Mouse (Mus musculus): ENCODE measurements around the gene Guca1a. TPM values are rescaled to one million over a fixed set of nuclear protein-coding genes. Genes with fewer than 3 reads are reported as not detected.
"Not testable (repeated sequence)": the region's sequence is repeated elsewhere in the genome, so short reads cannot be mapped to it uniquely, and the experiment has no call there.

The Guca1a gene
- total RNA-seq (2015) = 8.2 and 8.7 TPM in 2 replicates
- 0.68 and 2.8 TPM in 2 replicates for total RNA-seq (2017)

DNA sequence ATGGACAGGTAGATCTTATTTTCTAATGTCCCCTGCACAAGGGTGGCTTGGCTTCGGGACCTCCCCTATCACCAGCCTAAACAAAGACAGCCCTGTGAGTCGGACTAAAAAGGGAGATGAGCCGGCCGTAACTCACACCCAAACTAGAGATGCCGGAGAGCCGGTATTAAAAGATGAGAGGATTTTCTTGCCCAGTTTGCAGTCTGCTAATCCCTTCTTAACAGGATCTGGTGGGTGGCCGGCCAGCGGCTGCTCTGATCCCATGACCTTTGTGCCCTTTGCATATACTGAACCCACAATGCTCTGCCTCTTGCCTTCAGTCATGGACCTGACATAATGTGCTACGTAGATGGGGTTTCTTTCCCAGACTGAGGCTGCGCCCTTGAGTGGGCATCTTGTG is at the start of gene Guca1a:
Gene Guca1a, minus strand, starts transcription at position 134 of the 400 bp plus-strand sequence.
- no peak for ATAC-seq (replicated peaks; ENCODE audit: poor library complexity)

DNA sequence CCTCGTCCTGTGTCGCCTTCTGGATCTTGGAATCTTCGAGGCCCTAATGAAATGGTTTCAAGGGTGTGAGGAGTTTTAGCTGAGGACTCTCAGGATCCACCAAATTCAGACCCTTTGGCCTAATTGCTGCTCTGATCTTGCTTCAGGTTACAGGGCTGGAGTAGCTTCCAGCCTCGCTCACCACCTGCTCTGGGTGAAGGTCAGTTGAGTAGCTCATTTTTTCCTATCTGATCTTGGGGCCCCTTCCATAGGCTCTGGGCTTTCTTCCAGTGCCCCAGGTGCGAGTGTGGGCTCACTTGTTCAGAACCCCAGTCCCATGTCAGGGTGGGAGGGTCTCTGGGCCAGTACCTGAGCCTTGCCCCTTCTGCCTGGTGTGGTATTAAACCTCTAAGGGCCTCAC is 49.0 kb upstream of the Guca1a start:
- ATAC-seq (replicated peaks; ENCODE audit: poor library complexity) = no peak

DNA sequence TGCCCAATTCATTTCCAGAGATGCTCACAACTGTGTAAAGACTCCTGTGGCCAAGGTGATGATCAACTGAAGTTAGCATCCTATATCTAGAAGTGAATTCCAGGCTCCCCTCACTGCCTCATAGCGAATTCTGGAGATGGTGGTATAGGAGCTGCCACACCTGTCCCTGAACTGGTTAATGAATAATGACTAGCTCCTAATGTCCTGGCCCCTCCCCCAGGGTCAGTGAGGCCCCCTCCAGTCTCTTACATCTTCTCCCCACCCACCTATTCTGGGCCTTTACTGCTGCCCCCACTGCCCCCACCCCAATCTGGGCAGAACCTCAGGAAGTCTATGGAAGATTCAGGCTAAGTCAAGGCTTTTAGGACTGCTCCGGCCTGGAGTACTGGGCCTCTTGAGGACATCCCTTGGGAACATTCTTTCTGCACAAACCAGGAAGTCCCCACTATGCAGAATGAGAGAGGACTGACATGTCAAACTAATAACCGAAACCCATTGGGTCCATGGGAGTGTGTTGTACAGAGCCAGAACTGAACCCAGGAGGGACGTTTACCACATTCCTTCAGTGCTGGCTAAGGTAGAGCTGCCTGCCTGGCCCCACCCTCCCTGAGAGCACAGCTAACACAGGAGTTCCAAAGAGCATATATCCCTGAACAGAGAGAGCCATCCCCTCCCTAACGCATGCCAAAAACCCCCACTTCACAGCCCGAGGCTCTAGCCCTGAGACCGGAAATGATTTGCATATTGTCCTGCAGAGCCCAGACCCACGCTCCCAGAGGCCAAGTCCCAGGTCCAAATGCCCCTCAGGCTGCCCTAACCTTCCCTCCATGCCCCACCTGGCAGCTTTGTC is 48.4 kb upstream of the Guca1a start:
- no peak for ATAC-seq (replicated peaks; ENCODE audit: poor library complexity)

DNA sequence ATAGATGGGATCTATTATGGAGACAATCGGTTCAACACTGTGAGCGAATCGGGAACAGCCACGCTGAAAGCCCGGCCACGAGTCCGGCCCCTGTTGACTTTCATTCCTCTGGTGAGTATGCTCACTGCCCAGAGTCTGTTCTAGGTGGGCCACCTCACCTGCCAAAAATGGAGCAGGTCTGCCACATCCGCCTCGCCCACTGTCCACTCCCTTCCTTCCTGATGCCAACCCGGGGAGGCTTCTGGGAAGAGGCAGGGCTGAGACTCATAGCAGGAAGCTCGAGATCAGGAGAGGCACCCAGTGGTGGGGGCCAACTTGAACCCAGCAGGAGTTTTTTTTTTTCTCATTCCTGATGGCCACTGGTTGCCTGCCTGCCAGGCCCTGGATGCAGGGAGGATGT is 46.2 kb upstream of the Guca1a start:
- no peak for ATAC-seq (replicated peaks; ENCODE audit: poor library complexity)

DNA sequence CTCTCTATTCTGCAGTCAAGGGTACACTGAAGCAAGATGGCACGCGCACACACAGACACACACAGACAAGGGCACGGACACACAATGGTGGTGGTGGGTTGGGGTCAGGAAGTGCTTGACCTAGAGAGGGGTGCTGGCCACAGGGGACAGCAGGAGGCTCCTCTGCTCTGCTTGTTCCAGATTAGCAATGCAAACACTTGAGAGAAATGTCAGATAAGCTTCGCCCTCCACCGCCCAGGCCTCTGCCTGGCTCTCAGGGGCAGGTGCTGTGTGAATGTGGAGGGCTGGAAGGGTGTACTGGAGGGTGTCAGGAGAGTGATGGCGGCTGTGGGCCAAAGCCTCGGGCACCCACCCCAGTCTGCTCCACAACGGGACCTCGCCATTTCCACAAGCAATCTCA is 45.6 kb upstream of the Guca1a start:
- peak; percentile 60 for ATAC-seq (replicated peaks; ENCODE audit: poor library complexity)

DNA sequence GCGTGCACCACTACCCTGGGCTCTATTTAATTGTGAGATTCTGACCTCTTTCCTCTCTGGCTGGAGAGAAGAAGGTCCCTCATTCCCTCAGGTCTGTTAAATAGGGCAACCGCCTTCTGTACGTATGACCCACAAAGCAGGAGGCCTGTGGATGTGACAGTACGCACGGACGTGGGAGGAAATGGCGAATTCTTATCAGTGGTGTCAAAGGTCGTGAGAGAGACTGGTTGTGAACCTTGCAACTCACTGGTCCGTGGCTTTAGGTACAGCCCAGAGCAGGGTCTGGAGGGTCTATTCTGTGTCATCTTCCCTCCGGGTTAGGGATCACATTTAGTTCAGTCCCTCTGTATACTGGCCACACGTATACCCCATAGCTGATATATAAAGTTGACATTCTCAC is 45.1 kb upstream of the Guca1a start:
- no peak for ATAC-seq (replicated peaks; ENCODE audit: poor library complexity)

DNA sequence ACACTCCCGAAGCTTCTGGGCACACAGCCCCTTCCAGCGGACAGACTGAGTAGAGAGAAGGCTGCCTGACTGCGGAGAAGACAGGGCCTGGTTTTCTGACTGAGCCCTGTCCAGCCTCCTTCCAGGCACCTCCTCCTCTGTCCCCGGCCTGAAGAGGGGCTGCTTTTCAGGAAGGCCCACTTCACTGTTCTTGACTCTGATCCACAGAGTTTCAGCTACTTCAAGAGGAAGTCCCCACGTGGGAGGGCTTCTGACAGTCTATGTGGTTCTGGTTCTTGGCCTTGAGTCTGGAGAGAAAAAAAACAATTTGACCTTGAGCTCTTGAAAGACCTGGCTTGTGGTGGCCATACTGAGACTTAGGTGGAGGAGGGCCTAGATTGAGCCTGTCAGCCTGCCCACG is 43.7 kb upstream of the Guca1a start:
- no peak for ATAC-seq (replicated peaks; ENCODE audit: poor library complexity)

DNA sequence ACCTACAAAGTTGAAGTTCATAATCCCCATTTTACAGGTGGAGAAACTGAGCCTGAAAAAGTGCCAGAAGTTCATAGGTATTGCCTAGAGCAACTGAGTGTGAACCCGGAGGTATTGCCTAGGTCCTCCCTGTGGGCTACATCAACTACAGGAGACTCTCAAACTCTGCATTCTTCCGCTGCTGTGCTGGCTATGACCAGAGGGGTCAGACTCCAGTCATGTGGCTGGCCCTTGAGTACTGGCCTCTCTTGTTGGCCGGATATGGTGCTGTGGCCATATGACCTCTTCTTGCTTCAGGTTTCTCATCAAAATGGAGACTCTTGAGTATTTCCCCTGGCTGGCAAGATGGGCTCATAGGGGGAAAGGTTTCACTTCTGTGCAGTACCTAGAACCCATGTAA is 41.9 kb upstream of the Guca1a start:
- ATAC-seq (replicated peaks; ENCODE audit: poor library complexity) = no peak

DNA sequence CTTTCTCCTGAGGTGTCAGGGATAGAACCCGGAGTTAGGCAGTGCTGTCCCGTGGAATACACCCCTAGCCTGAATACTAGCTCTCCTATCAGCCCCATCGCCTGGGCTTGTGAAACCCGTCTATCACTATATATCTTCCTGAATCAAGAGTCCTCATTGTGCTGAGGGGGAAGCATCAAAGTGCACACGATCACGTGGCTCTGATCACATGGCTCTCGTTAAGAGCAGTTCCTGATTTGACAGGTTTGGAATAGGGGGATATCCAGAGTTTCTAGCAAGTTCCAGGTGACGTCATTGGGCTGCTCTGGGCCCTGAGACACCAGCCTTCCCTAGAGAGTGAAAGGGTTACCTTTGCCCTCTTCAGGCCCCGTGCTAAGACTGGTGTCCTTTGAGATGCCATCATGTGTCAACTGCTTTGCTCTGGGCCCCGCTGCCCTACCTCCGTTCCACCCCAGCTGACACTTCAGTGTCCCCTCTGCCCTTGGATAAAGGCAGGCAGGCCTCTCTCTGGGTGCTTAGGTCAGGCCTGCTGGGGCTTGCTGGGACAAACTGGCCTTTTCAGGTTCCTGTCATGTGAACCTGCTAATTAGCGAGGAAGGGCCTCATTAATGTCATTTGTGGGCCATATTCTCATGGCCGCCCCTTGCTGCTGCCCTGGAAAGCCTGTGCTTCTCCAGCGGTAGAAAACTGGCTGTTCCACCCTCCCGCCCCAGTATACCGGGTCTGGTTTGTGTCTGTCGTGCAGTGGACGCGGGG is 41.1 kb upstream of the Guca1a start:
- ATAC-seq (replicated peaks; ENCODE audit: poor library complexity) = peak; percentile 23; the same call in 1 of the 2 replicates

DNA sequence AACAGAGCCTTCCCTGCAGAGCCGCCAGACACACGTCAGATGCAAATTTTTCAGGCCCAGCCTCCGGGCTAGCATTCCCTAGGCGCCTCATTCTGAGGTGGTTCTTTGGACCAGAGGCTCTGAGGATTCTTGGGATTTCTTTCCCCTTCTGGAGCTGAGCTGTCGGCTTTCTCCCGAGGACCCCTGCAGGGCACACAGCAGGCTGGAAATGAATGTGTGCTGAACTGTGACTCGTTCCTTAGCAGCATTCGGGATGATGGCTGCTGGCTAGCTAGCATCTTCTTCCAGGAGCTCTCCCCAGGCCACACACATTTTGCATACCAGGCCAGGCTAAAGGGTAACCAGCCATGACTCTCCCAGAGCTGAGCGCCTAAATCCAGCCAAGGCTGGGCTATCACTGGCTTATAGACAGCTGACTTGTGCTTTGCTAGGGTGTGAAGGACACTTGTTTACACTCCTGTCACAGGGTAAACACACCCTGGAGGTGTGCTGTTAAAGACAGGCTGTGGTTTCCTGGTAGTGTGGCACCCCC is 40.0 kb upstream of the Guca1a start:
- ATAC-seq (replicated peaks; ENCODE audit: poor library complexity) = no peak

DNA sequence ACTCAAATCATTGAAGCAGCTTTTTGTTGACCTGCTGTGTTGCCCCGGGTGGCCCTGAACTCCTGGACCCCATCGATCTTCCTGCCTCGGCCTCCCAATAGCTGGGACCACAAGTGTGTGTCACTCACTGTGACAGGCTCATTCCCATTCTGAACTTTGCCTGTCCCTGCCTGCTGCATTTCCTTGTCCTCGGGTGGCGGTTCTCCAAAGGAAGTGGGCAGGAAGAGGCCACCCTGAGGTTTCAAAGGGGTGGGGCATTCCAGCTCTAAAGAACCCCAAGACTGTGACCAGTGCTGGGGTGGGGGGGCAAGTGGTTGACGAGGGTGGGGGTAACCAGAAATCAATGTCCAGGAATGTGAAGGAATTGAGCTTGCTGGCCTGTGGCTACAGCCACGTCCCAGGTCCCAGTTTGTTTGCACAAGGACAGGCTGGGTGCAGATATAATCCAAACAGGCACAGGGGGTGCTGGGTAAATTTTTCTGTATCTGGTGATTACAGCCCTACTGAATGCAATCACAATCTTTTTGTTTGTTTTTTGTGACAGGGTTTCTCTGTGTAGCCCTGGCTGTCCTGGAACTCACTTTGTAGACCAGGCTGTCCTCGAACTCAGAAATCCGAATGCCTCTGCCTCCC is 39.1 kb upstream of the Guca1a start:
- peak; percentile 38 for ATAC-seq (replicated peaks; ENCODE audit: poor library complexity)

DNA sequence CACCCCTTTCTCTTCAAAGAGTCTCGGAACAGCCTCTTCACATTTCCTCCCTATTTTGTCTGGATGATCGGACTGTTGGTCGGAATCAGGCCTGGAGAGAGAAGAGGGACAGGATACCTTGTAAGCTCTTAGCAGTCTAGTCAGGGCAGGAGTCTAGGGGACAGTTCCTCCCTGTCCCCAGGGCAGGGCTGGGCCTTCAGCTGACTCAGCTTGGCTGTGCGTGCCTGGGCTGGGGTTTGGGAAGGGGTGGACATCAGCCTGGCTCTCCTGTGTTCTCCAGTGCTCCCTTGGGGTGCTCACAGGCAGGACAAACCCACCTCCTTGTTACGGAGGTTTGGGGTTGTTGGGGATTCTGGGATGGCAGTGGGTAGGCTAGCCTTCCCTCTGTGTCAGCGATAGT is 38.2 kb upstream of the Guca1a start:
- no peak for ATAC-seq (replicated peaks; ENCODE audit: poor library complexity)

DNA sequence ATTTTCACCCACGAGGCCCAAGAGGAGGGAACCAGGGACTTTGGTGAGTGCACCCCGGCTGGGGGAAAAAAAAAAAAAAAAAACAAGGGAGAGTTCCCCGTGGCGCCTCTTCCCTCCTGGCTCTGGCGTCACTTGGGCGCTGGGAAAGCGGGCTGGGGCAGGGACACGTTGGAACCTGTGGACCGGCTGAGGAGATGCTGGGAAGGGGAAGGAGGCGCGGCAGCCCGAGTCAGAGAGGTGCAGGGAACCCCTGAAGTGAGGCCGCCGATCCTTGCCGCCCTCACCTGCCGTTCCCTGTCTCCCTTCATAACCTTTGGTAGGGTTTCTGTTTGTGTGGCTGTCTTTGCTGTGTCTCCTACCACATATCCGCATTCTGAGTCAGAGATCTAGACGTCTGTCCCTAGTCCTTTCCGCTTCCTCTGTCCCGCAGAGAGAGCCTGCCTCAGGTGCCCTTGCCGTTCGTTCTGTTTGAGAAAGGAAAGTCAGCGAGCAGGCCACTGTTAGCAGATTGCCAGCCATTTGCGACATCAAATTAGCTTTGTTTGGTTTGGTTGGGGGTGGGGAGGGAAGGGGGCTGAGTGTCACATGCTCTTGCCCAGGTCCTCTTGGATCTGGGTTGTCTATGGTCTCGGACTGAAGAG is 36.6 kb upstream of the Guca1a start, which contains the start of gene 1700001C19Rik:
Gene 1700001C19Rik, minus strand, starts transcription at position 470 of the 641 bp plus-strand sequence.
- 0 out of 2 replicates have a peak, but pooled peaks have one; percentile 7 for ATAC-seq (replicated peaks; ENCODE audit: poor library complexity)

DNA sequence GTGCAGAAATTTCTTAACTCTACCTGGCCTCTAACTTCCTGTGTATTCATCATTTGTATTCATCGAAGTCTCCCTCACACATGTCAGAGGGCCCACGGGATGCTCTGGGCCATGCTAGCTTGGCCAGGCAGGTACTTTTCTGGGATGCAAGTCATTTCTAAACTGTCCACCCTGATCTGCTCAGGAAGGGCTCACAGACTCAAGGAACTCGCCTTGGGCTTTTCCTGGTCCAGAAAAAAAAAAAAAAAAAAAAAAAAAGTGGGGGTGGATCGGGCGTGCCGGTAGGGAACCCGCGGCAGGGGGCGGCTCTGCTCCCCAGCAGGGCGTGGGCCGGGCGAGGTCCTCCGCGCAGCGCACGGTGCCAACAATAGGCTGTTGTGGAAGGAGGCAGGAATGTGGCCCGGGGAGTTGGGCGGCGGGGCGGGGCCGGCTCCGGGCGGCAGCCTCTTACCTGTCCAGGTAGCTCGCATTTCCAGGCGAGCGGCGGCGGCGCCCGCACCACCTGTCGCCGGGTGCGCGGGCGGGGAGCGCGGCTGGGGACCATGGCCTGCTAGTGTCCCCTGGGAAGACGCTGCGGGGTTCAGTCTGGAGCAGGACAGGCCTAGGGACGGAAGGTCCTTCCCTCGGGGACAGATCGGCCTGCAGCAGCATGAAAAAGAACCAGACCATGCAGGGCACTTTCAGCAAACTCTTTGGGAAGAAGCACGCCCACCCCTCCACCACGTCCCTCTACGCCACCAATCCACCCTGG is 35.9 kb upstream of the Guca1a start, which contains the start of gene AI661453:
Gene AI661453, plus strand, starts transcription at position 460 of the 751 bp plus-strand sequence.
- no peak for ATAC-seq (replicated peaks; ENCODE audit: poor library complexity)

DNA sequence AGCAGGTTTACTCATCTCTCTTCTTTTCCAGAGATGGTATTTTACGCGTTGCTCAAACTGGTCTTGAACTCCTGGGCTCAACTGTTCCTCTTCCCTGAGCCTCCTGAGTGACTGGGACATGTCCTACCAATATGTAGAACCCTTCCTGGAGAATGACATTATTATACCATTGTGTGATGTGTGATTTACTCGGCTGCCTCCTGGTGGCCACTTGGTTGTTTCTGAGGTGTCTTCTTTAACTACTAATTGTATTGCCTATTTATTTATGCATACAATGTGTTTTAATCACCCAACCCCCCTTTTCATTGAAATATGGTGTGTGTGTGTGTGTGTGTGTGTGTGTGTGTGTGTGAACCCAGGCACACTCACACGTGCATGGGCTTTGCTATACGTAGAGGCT is 30.4 kb upstream of the Guca1a start:
- peak; percentile 51 for ATAC-seq (replicated peaks; ENCODE audit: poor library complexity)

DNA sequence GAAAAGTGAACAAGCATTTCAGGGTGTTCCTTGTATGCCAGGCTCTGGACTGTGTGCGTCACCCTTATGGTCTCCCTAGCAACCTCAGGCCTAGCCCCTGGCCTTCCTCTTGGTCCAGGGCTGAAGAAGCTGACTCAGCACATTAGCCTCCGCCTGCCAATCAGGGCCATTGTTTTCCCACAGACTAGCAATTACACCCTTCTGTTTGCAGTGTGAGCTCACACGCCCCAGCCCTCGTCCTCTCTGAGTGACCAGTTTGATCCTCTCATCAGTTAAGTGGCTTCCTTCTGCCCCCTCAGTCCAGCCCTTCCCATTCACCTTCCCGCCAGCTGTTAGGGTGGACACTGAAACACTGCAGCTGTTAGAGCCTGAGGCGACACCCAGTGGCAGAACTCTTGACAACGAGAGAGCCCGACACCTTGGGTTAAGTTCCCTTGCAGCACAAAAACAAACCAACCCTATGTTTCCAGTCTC is 28.5 kb upstream of the Guca1a start:
- ATAC-seq (replicated peaks; ENCODE audit: poor library complexity) = peak; percentile 58

DNA sequence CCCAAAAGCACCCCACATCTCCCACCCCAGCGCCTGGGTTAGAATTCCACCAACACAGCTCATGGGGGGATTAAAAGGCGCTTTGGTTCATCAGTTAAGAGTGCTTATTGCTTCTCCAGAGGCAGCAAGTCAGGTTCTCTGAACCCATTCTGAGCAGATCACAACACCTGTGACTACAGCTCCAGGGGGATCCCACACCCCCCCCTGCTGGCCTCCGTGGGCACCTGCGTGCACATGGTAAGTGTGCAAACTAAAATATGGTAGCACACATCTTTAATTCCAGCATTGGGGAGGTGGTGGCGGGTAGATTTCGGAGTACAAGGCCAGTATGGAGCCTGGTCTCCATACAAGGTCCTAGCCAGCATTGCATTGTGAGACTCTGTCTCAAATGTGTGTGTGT is 26.9 kb upstream of the Guca1a start:
- peak; percentile 51; the same call in 1 of the 2 replicates for ATAC-seq (replicated peaks; ENCODE audit: poor library complexity)

DNA sequence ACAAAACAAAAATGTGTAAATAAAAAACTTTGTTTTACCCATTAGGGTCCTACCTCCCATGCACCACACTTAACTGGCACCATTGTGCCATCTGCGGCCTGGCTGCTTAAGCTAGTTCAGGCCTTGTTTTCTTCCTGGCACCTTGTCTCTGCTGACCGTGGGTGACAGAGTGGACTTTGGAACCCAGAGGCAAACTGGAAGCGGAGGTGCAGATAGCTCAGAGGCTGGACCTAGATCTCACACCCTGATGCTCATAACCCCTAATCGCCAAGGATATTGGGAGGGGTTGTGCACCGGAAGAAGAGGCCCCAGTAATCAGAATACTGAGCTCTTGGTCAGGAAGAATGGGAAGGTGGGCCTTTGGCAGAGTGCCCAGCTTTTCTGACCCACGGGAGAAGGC is 23.8 kb upstream of the Guca1a start:
- no peak for ATAC-seq (replicated peaks; ENCODE audit: poor library complexity)

DNA sequence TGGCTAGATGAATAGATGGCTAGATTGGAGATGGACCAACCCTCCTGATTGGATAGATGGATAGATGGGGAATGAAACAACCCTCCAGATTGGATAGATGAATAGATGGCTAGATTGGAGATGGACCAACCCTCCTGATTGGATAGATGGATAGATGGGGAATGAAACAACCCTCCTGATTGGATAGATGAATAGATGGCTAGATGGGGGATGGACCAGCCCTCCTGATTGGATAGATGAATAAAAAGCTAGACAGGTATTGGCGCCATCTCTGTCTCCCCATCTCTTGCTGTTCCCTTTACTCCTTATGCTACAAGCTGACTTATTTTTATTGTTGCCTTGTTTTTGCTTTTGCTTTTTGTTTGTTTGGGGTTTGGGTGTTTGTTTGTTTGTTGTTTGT is 22.2 kb upstream of the Guca1a start:
- not testable (repeated sequence) for ATAC-seq (replicated peaks; ENCODE audit: poor library complexity)

DNA sequence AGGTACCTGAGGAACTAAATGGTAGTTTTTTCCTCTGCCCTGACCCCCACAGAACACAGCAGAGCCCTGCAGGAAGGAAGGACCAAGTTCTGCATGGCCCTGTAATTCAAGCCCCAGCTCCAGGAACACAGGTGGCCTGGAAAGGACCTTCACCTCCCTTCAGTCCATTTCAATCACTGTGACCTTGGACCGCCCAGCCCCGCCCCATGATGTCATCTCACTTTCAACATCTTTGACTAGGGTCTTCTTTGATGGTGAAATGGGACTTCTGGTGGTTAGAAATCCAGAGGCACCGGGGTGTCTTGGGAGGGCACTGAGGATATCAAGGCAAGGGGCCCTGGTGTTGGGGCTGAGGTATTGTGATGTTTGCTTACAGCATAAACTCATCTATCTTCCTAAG is 21.2 kb upstream of the Guca1a start:
- no peak for ATAC-seq (replicated peaks; ENCODE audit: poor library complexity)
